Mouse (Mus musculus) liver, embryonic 13.5 days (tissue): ENCODE results near the gene Adcy3. TPM values are rescaled to one million over a fixed set of nuclear protein-coding genes. Genes with fewer than 3 reads are reported as not detected.

Experiments used
- ATAC-seq: fragments of 200-750 bp; cut with Nextera tagmentation; 2 replicates; pipeline ENCODE4 v1.8.0; 2017; ENCODE audit warnings: low read depth, mild to moderate bottlenecking, moderate number of reproducible peaks, moderate library complexity
- DNase-seq: peaks from one replicate; pipeline ENCODE4 v3.0.0; 2022
- H3K27ac ChIP-seq: fragments of 300-500 bp; sonication (generic); 2 replicates; pipeline ENCODE4 v1.5.1; 2015; ENCODE audit warnings: moderate library complexity, mild to moderate bottlenecking, inconsistent platforms
- H3K27me3 ChIP-seq: fragments of 300-500 bp; sonication (generic); 2 replicates; pipeline ENCODE4 v1.6.1; 2015; ENCODE audit warnings: mild to moderate bottlenecking, inconsistent platforms
- H3K36me3 ChIP-seq: fragments of 300-500 bp; sonication (generic); 2 replicates; pipeline ENCODE4 v1.6.1; 2015; ENCODE audit warnings: mild to moderate bottlenecking, inconsistent platforms
- H3K4me1 ChIP-seq: fragments of 300-500 bp; sonication (generic); replicated peaks from 2 replicates; pipeline ENCODE4 v1.6.1; 2015; ENCODE audit warnings: inconsistent platforms
- H3K4me2 ChIP-seq: fragments of 300-500 bp; sonication (generic); 2 replicates; pipeline ENCODE4 v1.6.1; 2015; ENCODE audit warnings: inconsistent platforms, mild to moderate bottlenecking, moderate library complexity
- H3K4me3 ChIP-seq: fragments of 300-500 bp; sonication (generic); replicated peaks from 2 replicates; pipeline ENCODE4 v1.5.1; 2015; ENCODE audit warnings: mild to moderate bottlenecking, inconsistent platforms
- H3K9ac ChIP-seq: fragments of 300-500 bp; sonication (generic); 2 replicates; pipeline ENCODE4 v1.6.1; 2015; ENCODE audit warnings: mild to moderate bottlenecking, inconsistent platforms
- H3K9me3 ChIP-seq: fragments of 300-500 bp; sonication (generic); replicated peaks from 2 replicates; pipeline ENCODE4 v1.6.1; 2016; ENCODE audit warnings: inconsistent platforms
- WGBS: fragments of 180-500 bp; shearing (Covaris S2); methylation state at CpG from one replicate; pipeline ENCODE4 v1.1.7; 2015; ENCODE audit not compliant: insufficient replicate concordance; 5-methylcytosine and 5-hydroxymethylcytosine counted together
- polyA plus RNA-seq: library from polyadenylated mRNA; unstranded; fragments of >200 nt; fragmentation: Nextera tagmentation; extraction: Ambion mirVana; gene quantifications from 2 replicates; pipeline ENCODE4 v1.2.1, GENCODE M21; 2015

The Adcy3 gene
- polyA plus RNA-seq, 1 experiment from 2014 or later, result 0.82 TPM

GRCm38 (mm10) chr12:4249786-4250185 is 116.9 kb downstream of the Adcy3 start:
- H3K27ac ChIP-seq, result no peak overlapping the region
- no peaks in the 10 kb centered on the region for H3K27me3 ChIP-seq
- H3K9ac ChIP-seq, result no peak overlapping the region
- ATAC-seq, result no peak
- H3K4me3 ChIP-seq, result no peak overlapping the region
- WGBS, result 74% methylated on average over 6 of the region's 6 CpGs
- DNase-seq, result no peak
- no peaks in the 10 kb centered on the region for H3K36me3 ChIP-seq
- no peak overlapping the region for H3K4me2 ChIP-seq
- H3K9me3 ChIP-seq, result no peaks in the 10 kb centered on the region
- peaks cover 24% of the 10 kb centered on the region for H3K4me1 ChIP-seq

GRCm38 (mm10) chr12:4252742-4253655 is 120.1 kb downstream of the Adcy3 start:
- Histone ChIP-seq H3K9ac (peak overlapping the region; percentile 1; the same call in 1 of the 2 replicates), H3K4me1 (peaks cover 24% of the 10 kb centered on the region), H3K4me2 (peak overlapping the region; percentile 43), H3K27me3 (no peaks in the 10 kb centered on the region), H3K9me3 (no peaks in the 10 kb centered on the region), H3K27ac (peak overlapping the region; percentile 31; the same call in 1 of the 2 replicates), H3K36me3 (no peaks in the 10 kb centered on the region), H3K4me3 (peak overlapping the region; percentile 21; the same call in 1 of the 2 replicates)
- 35% methylated on average over 16 of the region's 16 CpGs for WGBS
- peak; percentile 61 for DNase-seq
- ATAC-seq, result peak; percentile 96

Other genes starting within 250 kb of the Adcy3 start
- 0.45 and 0.60 TPM in 2 replicates for gene Pomc, start 178.2 kb upstream of the Adcy3 start, polyA plus RNA-seq
- gene Efr3b, start 94.2 kb upstream of the Adcy3 start, polyA plus RNA-seq, result 0.13 TPM in 2 replicates
- 2.0 and 2.5 TPM in 2 replicates for gene Dnajc27, start 50.5 kb upstream of the Adcy3 start, polyA plus RNA-seq
- gene Ptrhd1, start 100.9 kb downstream of the Adcy3 start, polyA plus RNA-seq, result 3.1 and 3.4 TPM in 2 replicates
- gene Cenpo, start 101.2 kb downstream of the Adcy3 start, polyA plus RNA-seq, result 12.6 and 13.8 TPM in 2 replicates